Mouse (Mus musculus) left cerebral cortex, adult 2 months (tissue): ENCODE results near the gene Tysnd1. TPM values are rescaled to one million over a fixed set of nuclear protein-coding genes. Genes with fewer than 3 reads are reported as not detected.

ENCODE experiments used
- DNase-seq, 2 experiments: peaks; one replicate each; pipeline ENCODE4 v3.0.0; 2021 to 2022; ENCODE audit warnings: low spot score in 2 of 2, mixed read lengths in 1 of 2; ENCODE audit errors: extremely low spot score in 1 of 2
- H3K27ac ChIP-seq: fragments of 200-600 bp; 2 replicates; pipeline ENCODE4 v1.8.1; 2022
- H3K4me3 ChIP-seq: fragments of 200-600 bp; 2 replicates; pipeline ENCODE4 v1.8.1; 2022
- CTCF ChIP-seq: fragments of 200-600 bp; IDR thresholded peaks from 2 replicates; pipeline ENCODE4 v1.8.1; 2022; ENCODE audit warnings: antibody characterized with exemption, mild to moderate bottlenecking, moderate library complexity
- intact Hi-C: fragments of 180-260 bp; cut with DNase I; formaldehyde crosslinking; loops from one replicate; pipeline ENCODE4 v1.15.1; 2025
- long read RNA-seq, 2 experiments: library from polyadenylated mRNA; stranded (forward); transcript quantifications; one replicate each; pipeline ENCODE4 v2.0.0; 2021; ENCODE audit warnings: borderline mapping rate in 2 of 2
- total RNA-seq, 2 experiments: library from RNA; stranded (reverse); gene quantifications; 2 replicates each; pipeline ENCODE4 v1.2.3; 2021

The Tysnd1 gene
- 10 to 100 TPM; 22.7 to 23.3 TPM for total RNA-seq
- long read RNA-seq, experiment 1, transcript Tysnd1-201 (4 exons, 2,286 nt) = major isoform, 86 of 97 reads
- long read RNA-seq, experiment 1, partial matches to known transcripts = 6 of 97 reads
- long read RNA-seq, experiment 1, other reads (novel, unspliced or antisense) = 4 of 97 reads
- long read RNA-seq, experiment 2, transcript Tysnd1-201 (4 exons, 2,286 nt) = major isoform, 53 of 62 reads
- long read RNA-seq, experiment 2, partial matches to known transcripts = 5 of 62 reads
- long read RNA-seq, experiment 2, other reads (novel, unspliced or antisense) = 2 of 62 reads

DNA sequence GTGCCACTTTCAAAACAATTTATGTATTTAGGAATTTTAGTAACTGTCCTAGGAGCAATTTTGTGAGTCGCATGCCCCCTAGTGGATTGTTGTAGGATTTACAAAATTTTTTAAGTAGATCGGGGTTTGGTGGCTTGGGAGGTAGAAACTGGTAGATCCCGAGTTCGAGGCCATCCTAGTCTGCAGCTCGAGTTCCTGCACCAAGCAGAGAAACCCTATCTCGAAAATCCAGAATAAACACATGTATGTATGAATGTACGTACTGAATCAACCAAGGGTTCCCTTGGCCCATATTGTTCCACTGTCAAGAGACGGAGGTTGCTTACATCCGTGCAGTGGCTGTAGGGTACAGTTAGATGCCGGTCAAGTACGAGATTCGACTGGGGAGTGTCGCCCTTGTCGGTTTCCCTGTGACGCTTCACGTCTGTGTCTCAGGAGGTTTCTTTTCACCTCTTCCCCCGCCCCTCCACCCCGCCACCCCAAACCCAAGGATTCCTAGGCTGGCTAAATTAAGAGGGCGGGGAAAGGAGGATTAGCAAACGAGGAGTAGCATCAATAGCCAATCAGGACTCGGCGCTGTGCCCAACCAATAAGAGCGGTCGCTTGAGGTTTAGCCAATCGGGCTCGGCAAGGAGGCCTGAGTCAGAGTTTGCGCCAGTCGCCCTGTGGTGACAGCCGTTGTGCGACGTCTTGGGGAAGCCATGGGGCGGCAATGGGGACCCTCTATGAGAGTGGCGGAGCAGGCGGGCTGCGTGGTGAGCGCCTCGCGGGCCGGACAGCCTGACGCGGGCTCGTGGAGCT, at the start of gene Tysnd1:
Gene Tysnd1, plus strand, starts transcription at position 645 of the 801 bp plus-strand sequence.
- intact Hi-C loops = loop anchor here (1.0 kb wide), 1 partner anchor 15 kb away; the partner anchor contains the start of gene Sar1a

GRCm38 (mm10) chr10:61646557-61646956, 48.8 kb upstream of the Tysnd1 start:
- Histone ChIP-seq H3K27ac (no peak overlapping the region), H3K4me3 (no peak overlapping the region)
- TF ChIP-seq CTCF = no peak
- DNase-seq = no peak
- intact Hi-C loops = loop anchor here (5.0 kb wide), 1 partner anchor 169 kb away; the partner anchor contains the start of gene Lrrc20

More for the DNA sequence above, at the start of gene Tysnd1:
- Histone ChIP-seq H3K4me3 (peak within 1 kb of the TSS; percentile 100), H3K27ac (peak within 1 kb of the TSS; percentile 76)
- TF ChIP-seq CTCF = peak; percentile 64
- DNase-seq = peak; percentile 96

- TF ChIP-seq CTCF = no peak
- Histone ChIP-seq H3K4me3 (peak within 1 kb of the TSS; percentile 74), H3K27ac (peak within 1 kb of the TSS; percentile 76)
- peak; percentile 85 for DNase-seq
- intact Hi-C loops = loop anchor here (5.0 kb wide), 1 partner anchor 171 kb away; the partner anchor contains the start of gene Lrrc20
Measured at GRCm38 (mm10) chr10:61647790-61648736, 47.3 kb upstream of the Tysnd1 start, which contains the start of gene Ppa1. Gene Ppa1, plus strand, starts transcription at chr10:61648552.

- intact Hi-C loops = loop anchor here (5.0 kb wide), 1 partner anchor 172 kb away; the partner anchor contains the start of gene Lrrc20
- TF ChIP-seq CTCF = no peak; the same call in 1 of the 2 replicates
- no peak for DNase-seq
- Histone ChIP-seq H3K27ac (peak overlapping the region; percentile 76), H3K4me3 (peak overlapping the region; percentile 74)
Measured at GRCm38 (mm10) chr10:61648737-61649645, 46.3 kb upstream of the Tysnd1 start.

DNA sequence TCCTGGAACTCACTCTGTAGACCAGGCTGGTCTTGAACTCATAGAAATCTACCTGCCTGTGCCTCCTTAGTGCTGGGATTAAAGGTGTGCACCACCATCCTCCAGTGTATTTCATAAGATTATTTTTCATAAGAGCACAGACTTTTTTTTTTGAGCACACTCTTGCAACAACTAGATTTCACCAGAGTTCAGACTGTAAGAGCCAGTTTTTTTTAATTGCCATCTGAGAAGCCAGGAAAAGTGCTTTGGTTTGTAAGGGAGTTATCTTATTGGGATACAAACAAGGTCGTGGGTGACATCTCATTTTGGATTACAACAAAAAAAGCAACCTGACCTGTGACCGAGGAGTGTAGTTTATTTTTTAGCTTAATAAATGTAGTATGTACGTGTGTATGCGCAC, 41.2 kb upstream of the Tysnd1 start:
- H3K4me3 ChIP-seq = no peak overlapping the region
- DNase-seq = no peak
- no peak overlapping the region for H3K27ac ChIP-seq
- intact Hi-C loops = loop anchor here (10.0 kb wide), 1 partner anchor 459 kb away; no protein-coding TSS in a partner anchor
- no peak for TF ChIP-seq CTCF

- TF ChIP-seq CTCF = no peak
- intact Hi-C loops = loop anchor here (10.0 kb wide), 1 partner anchor 460 kb away; no protein-coding TSS in a partner anchor
- Histone ChIP-seq H3K27ac (no peak overlapping the region), H3K4me3 (no peak overlapping the region)
- DNase-seq = no peak
Measured at GRCm38 (mm10) chr10:61654691-61655090, 40.6 kb upstream of the Tysnd1 start.

- H3K4me3 ChIP-seq = no peak overlapping the region
- no peak overlapping the region for H3K27ac ChIP-seq
- no peak for DNase-seq
- no peak for TF ChIP-seq CTCF
- intact Hi-C loops = loop anchor here (10.0 kb wide), 1 partner anchor 460 kb away; no protein-coding TSS in a partner anchor
Measured at GRCm38 (mm10) chr10:61655188-61655587, 40.1 kb upstream of the Tysnd1 start.

GRCm38 (mm10) chr10:61656928-61657882, 38.1 kb upstream of the Tysnd1 start:
- peak; percentile 26 for TF ChIP-seq CTCF
- intact Hi-C loops = loop anchor here (10.0 kb wide), 1 partner anchor 462 kb away; no protein-coding TSS in a partner anchor
- H3K27ac ChIP-seq = no peak overlapping the region
- H3K4me3 ChIP-seq = no peak overlapping the region
- DNase-seq = no peak

DNA sequence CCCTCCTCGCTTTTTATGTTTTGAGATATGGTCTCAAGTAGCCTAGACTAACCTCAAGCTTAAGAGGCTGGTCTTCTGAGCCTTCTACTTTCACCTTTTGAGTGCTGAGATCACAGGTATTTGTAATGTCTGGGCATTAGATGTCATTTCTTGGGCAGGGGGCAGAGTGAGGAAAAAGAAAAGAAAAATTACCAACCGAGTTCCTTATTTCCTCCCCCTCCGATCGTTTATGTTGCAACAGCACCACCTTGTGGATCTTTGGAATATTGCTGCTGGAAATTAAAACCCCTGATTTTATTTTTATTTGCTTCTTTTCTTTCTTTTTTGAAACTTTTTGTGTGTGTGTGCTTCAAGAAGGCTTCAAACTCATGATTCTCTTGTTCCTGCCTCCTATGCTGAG, 37.3 kb upstream of the Tysnd1 start:
- intact Hi-C loops = loop anchor here (1.0 to 10.0 kb wide), 3 partner anchors 53 to 463 kb away; no protein-coding TSS in a partner anchor
- no peak for DNase-seq
- H3K4me3 ChIP-seq = no peak overlapping the region
- no peak overlapping the region for H3K27ac ChIP-seq
- TF ChIP-seq CTCF = peak; percentile 81
